Mouse (Mus musculus): ENCODE results near the gene Cxcl17. TPM values are rescaled to one million over a fixed set of nuclear protein-coding genes. Genes with fewer than 3 reads are reported as not detected.
A peak's percentile ranks its signal among the peaks of the same experiment; 100 is the strongest.

Cxcl17 gene
- total RNA-seq, 1 experiment, result 0.31 TPM

- H3K9ac ChIP-seq (ENCODE audit: insufficient read depth, low read depth, low read length, poor library complexity, severe bottlenecking), result no peak overlapping the region; the same call in 1 of the 2 replicates
- no peak overlapping the region for H3K27ac ChIP-seq (ENCODE audit: insufficient read depth, low read depth, low read length, poor library complexity, severe bottlenecking)
- no peaks in the 10 kb centered on the region for H3K9me3 ChIP-seq (ENCODE audit: control insufficient read depth, insufficient read depth, low read depth, low read length)
- no peak overlapping the region for H3K4me3 ChIP-seq (ENCODE audit: insufficient read depth in 1 of 2, low read depth in 1 of 2, low read length in 2 of 2, poor library complexity in 1 of 2, severe bottlenecking in 1 of 2)
- in situ Hi-C loops (cut with MboI; ENCODE audit: low sequenced_read_pairs in 2 of 2, unreplicated experiment in 2 of 2), result loop anchor here (5.0 to 10.0 kb wide), 2 partner anchors 175 to 177 kb away; no protein-coding TSS in a partner anchor
- DNase-seq (ENCODE audit: low read depth, low spot score), result no peak
- TF ChIP-seq ZNF384 (IDR thresholded peaks at IDR 0.05; ENCODE audit: low read depth, low read length), result no peak
- TF ChIP-seq ZC3H11A (IDR thresholded peaks at IDR 0.05; ENCODE audit: borderline replicate concordance, low read depth, low read length), result no peak
- no peaks in the 10 kb centered on the region for H3K36me3 ChIP-seq (ENCODE audit: control insufficient read depth, insufficient read depth, low read length, poor library complexity, severe bottlenecking)
- H3K4me1 ChIP-seq (ENCODE audit: control insufficient read depth in 2 of 2, insufficient read depth in 2 of 2, low read length in 2 of 2, poor library complexity in 1 of 2), result peaks cover 2% of the 10 kb centered on the region in 2 experiments; a peak in 2 of 4 replicates
These were observed 7.3 kb upstream of the Cxcl17 start for GRCm38 (mm10) chr7:25419943-25420342.

GRCm38 (mm10) chr7:25419536-25419935, 6.8 kb upstream of the Cxcl17 start:
- no peak for DNase-seq (ENCODE audit: low read depth, low spot score)
- in situ Hi-C loops (cut with MboI; ENCODE audit: low sequenced_read_pairs in 2 of 2, unreplicated experiment in 2 of 2), result no loop called here
- H3K36me3 ChIP-seq (ENCODE audit: control insufficient read depth, insufficient read depth, low read length, poor library complexity, severe bottlenecking), result no peaks in the 10 kb centered on the region
- H3K27ac ChIP-seq (ENCODE audit: insufficient read depth, low read depth, low read length, poor library complexity, severe bottlenecking), result no peak overlapping the region
- no peaks in the 10 kb centered on the region for H3K9me3 ChIP-seq (ENCODE audit: control insufficient read depth, insufficient read depth, low read depth, low read length)
- no peak overlapping the region for H3K4me3 ChIP-seq (ENCODE audit: insufficient read depth in 1 of 2, low read depth in 1 of 2, low read length in 2 of 2, poor library complexity in 1 of 2, severe bottlenecking in 1 of 2)
- peaks cover 2% of the 10 kb centered on the region in 2 experiments; a peak in 2 of 4 replicates for H3K4me1 ChIP-seq (ENCODE audit: control insufficient read depth in 2 of 2, insufficient read depth in 2 of 2, low read length in 2 of 2, poor library complexity in 1 of 2)
- no peak overlapping the region; the same call in 1 of the 2 replicates for H3K9ac ChIP-seq (ENCODE audit: insufficient read depth, low read depth, low read length, poor library complexity, severe bottlenecking)
- TF ChIP-seq CHD2 (IDR thresholded peaks at IDR 0.05; ENCODE audit: low read depth, low read length) (no peak), ZNF384 (IDR thresholded peaks at IDR 0.05; ENCODE audit: low read depth, low read length) (no peak), MAFK (IDR thresholded peaks at IDR 0.05; ENCODE audit: insufficient read depth, low read depth, low read length) (no peak), ZC3H11A (IDR thresholded peaks at IDR 0.05; ENCODE audit: borderline replicate concordance, low read depth, low read length) (no peak), HCFC1 (IDR thresholded peaks at IDR 0.05; ENCODE audit: borderline replicate concordance, insufficient read depth, low read length) (no peak)

- TF ChIP-seq MAFK (IDR thresholded peaks at IDR 0.05; ENCODE audit: insufficient read depth, low read depth, low read length) (no peak), ZNF384 (IDR thresholded peaks at IDR 0.05; ENCODE audit: low read depth, low read length) (no peak), ZC3H11A (IDR thresholded peaks at IDR 0.05; ENCODE audit: borderline replicate concordance, low read depth, low read length) (0 out of 2 replicates have a peak, but pooled peaks have one; percentile 25), HCFC1 (IDR thresholded peaks at IDR 0.05; ENCODE audit: borderline replicate concordance, insufficient read depth, low read length) (no peak)
- Histone ChIP-seq H3K9me3 (ENCODE audit: control insufficient read depth, insufficient read depth, low read depth, low read length) (no peaks in the 10 kb centered on the region), H3K4me3 (ENCODE audit: insufficient read depth in 1 of 2, low read depth in 1 of 2, low read length in 2 of 2, poor library complexity in 1 of 2, severe bottlenecking in 1 of 2) (no peak overlapping the region), H3K9ac (ENCODE audit: insufficient read depth, low read depth, low read length, poor library complexity, severe bottlenecking) (no peak overlapping the region), H3K36me3 (ENCODE audit: control insufficient read depth, insufficient read depth, low read length, poor library complexity, severe bottlenecking) (no peaks in the 10 kb centered on the region), H3K27ac (ENCODE audit: insufficient read depth, low read depth, low read length, poor library complexity, severe bottlenecking) (no peak overlapping the region), H3K4me1 (ENCODE audit: control insufficient read depth in 2 of 2, insufficient read depth in 2 of 2, low read length in 2 of 2, poor library complexity in 1 of 2) (peaks cover 0 to 5% of the 10 kb centered on the region in 2 experiments; a peak in 1 of 4 replicates)
- in situ Hi-C loops (cut with MboI; ENCODE audit: low sequenced_read_pairs in 2 of 2, unreplicated experiment in 2 of 2), result no loop called here
- no peak for DNase-seq (ENCODE audit: low read depth, low spot score)
These were observed 4.9 kb upstream of the Cxcl17 start for GRCm38 (mm10) chr7:25417597-25417996.

GRCm38 (mm10) chr7:25411861-25412260, 825 bp downstream of the Cxcl17 start:
- TF ChIP-seq ZNF384 (IDR thresholded peaks at IDR 0.05; ENCODE audit: low read depth, low read length) (no peak), HCFC1 (IDR thresholded peaks at IDR 0.05; ENCODE audit: borderline replicate concordance, insufficient read depth, low read length) (no peak), ZC3H11A (IDR thresholded peaks at IDR 0.05; ENCODE audit: borderline replicate concordance, low read depth, low read length) (no peak), CHD2 (IDR thresholded peaks at IDR 0.05; ENCODE audit: low read depth, low read length) (no peak), MAFK (IDR thresholded peaks at IDR 0.05; ENCODE audit: insufficient read depth, low read depth, low read length) (no peak)
- Histone ChIP-seq H3K4me1 (ENCODE audit: control insufficient read depth in 2 of 2, insufficient read depth in 2 of 2, low read length in 2 of 2, poor library complexity in 1 of 2) (peaks cover 0 to 4% of the 10 kb centered on the region in 2 experiments; a peak in 1 of 4 replicates), H3K9ac (ENCODE audit: insufficient read depth, low read depth, low read length, poor library complexity, severe bottlenecking) (no peak overlapping the region), H3K4me3 (ENCODE audit: insufficient read depth in 1 of 2, low read depth in 1 of 2, low read length in 2 of 2, poor library complexity in 1 of 2, severe bottlenecking in 1 of 2) (no peak overlapping the region), H3K9me3 (ENCODE audit: control insufficient read depth, insufficient read depth, low read depth, low read length) (no peaks in the 10 kb centered on the region), H3K27ac (ENCODE audit: insufficient read depth, low read depth, low read length, poor library complexity, severe bottlenecking) (no peak overlapping the region), H3K36me3 (ENCODE audit: control insufficient read depth, insufficient read depth, low read length, poor library complexity, severe bottlenecking) (no peaks in the 10 kb centered on the region)
- in situ Hi-C loops (cut with MboI; ENCODE audit: low sequenced_read_pairs in 2 of 2, unreplicated experiment in 2 of 2), result no loop called here
- no peak for DNase-seq (ENCODE audit: low read depth, low spot score)

Data from ES-E14 (cell line).